Mouse (Mus musculus) cerebellum, adult 11 months (tissue): ENCODE measurements around the gene Me3.

Experiments used
- DNase-seq: peaks from one replicate; pipeline ENCODE4 v3.0.0; 2022

The Me3 gene

DNA sequence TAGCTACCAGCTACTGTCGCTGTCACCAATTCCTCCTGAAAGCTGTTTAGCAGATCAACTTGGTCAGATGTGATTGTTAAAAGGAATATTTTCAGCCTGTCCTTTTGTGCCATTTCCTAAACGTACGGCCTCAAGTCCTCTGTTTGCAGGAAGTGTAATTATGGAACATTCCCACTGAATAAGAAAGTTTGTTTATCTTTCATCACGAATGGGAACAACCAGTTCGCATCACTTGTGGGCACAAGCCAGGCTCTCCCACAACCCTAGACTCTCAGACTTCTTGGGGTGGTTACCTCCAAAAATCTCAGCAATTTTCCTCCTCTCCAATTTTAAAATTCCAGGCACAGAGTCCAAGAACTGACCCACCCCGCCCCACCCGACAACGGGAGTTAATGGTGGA is 207.5 kb downstream of the Me3 start:
- no peak for DNase-seq

DNA sequence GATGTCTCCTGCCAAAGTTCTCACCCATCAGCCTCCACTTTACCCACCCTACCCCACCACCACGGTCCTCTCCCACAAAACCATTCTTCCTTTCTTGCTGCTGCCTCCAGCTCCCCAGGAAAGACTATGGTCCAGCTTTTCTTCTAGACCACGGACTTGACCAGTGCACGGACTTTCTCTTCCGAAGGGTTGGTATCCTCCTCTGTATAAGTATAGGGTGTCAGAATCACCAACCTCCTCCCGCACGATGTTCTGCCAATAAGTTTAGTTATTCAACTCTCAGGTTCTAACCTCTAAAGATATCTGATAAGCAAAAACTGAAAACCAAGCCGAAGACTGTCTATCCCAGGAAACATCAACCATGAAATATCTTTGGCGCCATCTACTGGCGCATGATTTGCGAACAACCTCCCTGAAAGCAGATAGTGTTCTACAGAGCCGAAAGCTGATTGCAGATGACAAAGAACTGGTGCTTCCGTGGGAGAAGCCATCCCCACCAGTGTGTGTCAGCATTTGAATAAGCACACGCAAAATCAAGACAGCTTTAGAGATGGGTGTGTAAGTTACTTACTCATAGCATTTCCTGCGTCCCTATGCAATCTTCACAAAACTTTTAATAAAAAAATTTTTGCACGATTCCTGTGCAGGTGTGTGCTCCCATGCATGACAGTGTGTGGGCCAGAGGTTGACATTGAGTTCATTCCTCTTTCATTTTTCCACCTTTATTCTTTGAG is 209.6 kb downstream of the Me3 start:
- peak; percentile 72 for DNase-seq

DNA sequence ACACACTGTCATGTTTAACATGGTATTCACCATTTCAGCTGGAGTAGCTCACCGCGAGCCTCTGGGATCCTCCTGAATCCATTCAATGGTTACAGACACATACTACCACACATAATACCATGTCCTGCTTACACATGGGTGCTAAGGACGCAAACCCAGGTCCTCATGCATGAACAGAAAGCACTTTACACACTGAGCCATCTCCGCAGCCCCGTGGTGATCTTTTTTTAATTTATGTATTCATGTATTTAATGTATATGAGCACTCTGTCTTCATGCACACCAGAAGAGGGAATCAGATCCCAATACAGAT is 210.2 kb downstream of the Me3 start:
- DNase-seq = no peak

GRCm38 (mm10) chr7:89843121-89843520 is 210.9 kb downstream of the Me3 start:
- DNase-seq = no peak

DNA sequence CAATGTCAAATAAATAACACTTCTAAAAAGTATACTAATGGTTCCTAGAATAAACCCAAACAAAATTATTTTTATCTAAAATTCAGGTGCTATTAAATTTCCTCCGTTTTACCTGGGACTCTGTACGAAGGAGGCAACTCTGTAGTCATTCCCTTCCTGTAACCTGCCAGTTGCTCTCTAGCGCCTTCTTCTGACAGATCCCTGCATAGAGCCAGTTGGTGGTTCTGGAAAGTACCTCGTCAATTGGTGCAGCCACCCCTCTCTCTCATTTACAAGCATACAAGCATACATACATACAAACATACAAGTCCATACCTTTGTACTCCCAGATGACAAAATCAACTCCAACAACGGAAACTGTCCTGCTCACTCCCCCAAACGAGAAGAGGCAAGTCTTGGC is 211.3 kb downstream of the Me3 start:
- no peak for DNase-seq

DNA sequence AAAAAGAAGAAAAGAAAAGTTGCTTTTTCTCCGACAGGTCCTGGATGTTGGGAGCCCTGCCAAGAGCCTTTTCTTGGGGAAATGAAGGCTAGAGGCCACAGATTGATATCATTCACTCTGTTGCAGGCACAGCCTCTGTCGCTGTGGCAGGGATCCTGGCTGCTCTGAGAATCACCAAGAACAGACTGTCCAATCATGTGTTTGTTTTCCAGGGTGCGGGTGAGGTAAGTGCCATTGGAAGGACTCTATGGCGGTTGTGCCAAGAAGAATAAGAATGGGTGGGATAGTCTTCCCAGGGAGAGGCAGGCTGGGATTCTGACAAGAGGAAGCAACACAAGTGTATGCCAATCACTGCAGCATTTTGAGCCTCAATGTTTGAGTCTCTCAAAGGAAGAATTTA is 213.5 kb downstream of the Me3 start:
- DNase-seq = no peak

GRCm38 (mm10) chr7:89850510-89850909 is 218.3 kb downstream of the Me3 start:
- DNase-seq = no peak

GRCm38 (mm10) chr7:89852158-89853095 is 220.2 kb downstream of the Me3 start:
- no peak for DNase-seq

DNA sequence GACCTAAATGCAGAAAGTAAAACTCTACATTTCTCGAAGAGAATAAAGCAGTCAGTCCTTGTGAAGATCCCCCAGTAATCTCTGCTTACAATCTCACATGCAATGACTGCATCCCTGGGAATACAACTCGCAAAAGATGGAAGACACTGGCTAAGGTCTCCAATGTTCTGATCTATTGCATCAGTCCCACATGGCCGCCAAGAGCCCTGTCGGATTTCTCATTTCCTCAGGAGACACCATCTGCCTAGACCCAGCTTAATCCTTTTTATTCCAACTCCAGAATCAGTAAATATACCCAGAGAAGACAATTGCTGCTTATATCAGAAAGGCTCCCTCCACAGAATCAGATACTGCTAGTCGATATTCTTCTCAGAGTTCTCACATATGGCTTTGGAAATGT is 220.9 kb downstream of the Me3 start:
- DNase-seq = no peak

- no peak for DNase-seq
Observed at GRCm38 (mm10) chr7:89855196-89855595, 223.0 kb downstream of the Me3 start.

- DNase-seq = no peak
Observed at GRCm38 (mm10) chr7:89856440-89857217, 224.4 kb downstream of the Me3 start.

DNA sequence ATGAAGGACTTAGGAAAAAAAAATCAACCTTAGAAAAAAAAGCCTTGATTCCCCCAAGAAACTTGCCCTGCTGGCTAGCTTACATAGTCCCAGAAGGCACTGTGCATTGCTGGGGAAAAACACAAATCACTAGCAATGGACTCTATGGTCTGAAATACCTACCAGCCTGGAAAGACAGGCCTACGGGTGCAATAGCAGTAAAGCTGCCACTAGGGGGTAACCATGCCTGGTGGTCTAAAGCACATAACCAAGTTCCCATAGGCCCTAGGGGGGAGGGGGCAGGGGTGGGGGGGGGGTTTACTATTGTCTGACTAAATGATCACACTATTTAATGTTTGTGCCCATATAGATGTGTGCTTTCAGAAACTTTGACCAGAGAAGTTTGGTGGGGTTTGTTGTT is 232.6 kb downstream of the Me3 start:
- DNase-seq = no peak

GRCm38 (mm10) chr7:89867221-89867620 is 235.0 kb downstream of the Me3 start:
- no peak for DNase-seq

DNA sequence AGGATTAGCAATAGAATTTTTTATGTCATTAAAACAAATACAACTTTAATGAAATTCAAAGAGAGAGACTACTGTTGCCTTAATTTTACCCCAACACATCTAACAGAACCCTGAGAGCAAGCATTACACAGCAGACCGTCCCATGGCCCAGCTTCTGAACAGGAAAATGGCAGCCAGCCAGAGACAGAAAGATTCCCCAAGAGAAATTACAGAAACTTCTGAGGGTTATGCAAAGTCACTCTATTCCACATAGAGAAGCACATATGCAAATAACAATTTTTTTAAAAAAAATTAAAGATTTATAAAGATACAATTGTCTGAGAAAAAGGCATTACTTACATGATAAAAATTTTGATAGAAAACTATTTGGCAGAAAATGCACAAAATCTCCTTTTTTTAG is 247.5 kb downstream of the Me3 start:
- no peak for DNase-seq

DNA sequence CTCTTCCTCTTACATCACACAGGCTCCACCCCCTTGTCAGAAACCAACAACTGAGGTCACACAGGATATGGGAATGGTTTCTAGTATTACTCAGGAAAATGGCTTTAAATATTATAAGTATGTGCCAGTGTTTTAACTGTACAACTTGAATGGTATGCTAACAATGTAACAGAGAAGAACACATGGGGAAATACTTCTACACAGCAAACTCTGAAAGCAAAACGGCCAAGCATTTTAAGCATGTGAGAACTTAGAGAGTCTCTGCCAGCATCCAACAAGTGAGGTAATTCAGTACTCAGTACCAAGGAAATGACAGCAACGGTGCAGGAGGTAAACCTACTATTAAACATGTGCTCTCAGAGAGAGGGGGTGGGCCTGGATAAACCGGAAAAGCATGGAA is 252.4 kb downstream of the Me3 start:
- DNase-seq = no peak

GRCm38 (mm10) chr7:89891412-89891811 is 259.2 kb downstream of the Me3 start:
- no peak for DNase-seq

DNA sequence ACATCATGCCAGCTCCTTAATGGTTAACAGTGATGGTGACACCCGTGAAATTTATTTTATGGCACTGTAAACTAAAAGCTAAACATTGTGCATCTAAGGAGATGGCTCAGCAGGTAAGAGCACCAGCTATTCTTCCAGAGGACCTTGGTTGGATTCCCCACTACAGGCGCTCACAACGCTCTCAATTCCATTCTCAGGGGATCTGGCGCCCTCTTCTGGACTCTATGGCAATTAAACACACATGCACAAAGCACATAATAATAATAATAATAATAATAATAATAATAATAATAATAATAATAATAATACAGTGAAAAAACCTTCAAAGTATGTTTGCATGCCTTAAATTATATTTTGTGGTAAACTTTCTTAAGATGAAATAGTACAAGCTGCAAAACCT is 259.7 kb downstream of the Me3 start:
- DNase-seq = no peak

DNA sequence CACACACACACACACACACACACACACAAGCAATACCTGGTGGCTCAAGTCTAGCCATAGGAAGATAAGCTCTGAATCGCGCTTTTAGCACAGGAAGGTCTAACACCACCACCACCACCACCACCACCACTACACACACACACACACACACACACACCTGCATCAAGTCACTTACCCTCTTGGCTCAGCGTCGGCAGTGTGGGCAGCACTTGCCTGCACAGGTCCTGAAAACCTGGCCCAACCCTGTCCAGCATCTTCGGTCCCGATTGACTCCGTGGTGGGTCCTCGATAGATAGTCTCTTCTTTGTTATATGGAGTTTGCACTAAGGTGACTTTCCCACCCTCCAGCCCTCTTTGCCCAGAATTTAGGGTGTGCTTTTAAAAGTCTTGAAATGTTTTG is 270.8 kb downstream of the Me3 start:
- DNase-seq = no peak

DNA sequence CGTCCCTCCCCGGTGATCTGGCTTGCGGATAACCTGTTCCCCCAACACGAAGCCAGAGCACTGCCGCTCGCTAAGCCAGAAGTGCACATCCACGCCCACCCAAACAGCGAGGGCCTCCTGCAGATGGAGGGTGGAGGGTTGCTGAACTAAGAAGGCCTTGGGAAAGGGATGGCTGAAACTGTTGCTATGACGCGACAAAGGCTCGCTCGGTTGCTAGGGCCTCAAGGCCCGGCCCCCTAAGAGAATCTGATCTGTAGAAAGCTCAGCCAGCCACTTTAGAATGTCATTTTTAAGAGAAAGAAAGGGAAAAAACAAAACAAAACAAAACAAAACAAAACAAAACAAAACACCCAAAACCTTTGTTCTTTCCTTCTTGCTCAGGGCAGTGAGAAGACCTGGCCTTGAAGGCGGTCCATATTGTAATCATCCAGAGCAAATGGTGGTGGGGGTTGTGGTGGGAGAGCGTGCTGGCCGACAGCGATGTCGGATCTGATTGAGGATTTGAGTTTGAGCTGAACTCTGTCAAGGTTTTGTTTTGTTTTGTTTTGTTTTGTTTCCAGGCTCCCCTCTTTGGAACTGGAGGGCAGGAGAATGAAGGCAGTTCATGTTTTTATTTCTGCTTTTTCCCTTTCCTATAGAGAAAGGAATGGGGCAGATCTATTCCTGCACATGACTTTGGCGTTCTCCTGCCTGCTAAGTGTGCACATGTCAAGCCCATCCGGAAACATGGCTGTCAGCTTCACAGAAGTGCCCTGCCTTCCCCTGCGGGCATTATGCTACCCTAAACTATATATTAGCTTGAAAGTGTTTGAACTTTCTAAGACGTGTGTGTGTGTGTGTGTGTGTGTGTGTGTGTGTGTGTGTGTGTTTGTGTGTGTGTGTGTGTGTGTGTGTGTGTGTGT is 271.5 kb downstream of the Me3 start, which contains the start of gene Ccdc81:
Gene Ccdc81 (minus strand): TSS at position 188 of the 902 bp plus-strand sequence.
- DNase-seq = no peak
